In genomic region chr11:88955217-88955969, GRCm38 (mm10) we compare ENCODE assay signal across 8 mouse cellular contexts. TPM values are rescaled to one million over a fixed set of nuclear protein-coding genes. Genes with fewer than 3 reads are reported as not detected.
DNase-seq lines count a peak whose midpoint lies in the region; ATAC-seq lines count a peak whose summit lies in the region.

Scpep1 (minus strand) TSS chr11:88955465.

- H3K4me3 ChIP-seq in hindbrain, embryonic 15.5 days = peak within 1 kb of the TSS; percentile 57

- ATAC-seq in hindbrain, embryonic 15.5 days (ENCODE audit: low FRiP score, low read depth) = peak; percentile 98

- H3K27ac ChIP-seq in hindbrain, embryonic 15.5 days (replicated peaks) = peak within 1 kb of the TSS; percentile 67

- WGBS in hindbrain, embryonic 15.5 days = 5% methylated on average over 34 of the region's 34 CpGs

- peaks cover 13% of the 10 kb centered on the region for H3K4me1 ChIP-seq in hindbrain, embryonic 15.5 days (replicated peaks)

- H3K4me2 ChIP-seq in hindbrain, embryonic 15.5 days = peak within 1 kb of the TSS; percentile 61

- DNase-seq in T-cell, adult 2 months (ENCODE audit: low spot score) = peak; percentile 96
- DNase-seq in cerebellum, postnatal 36 days = peak; percentile 96 to 97
- peak; percentile 92 to 95 for DNase-seq in frontal cortex, postnatal 36 days (ENCODE audit: low spot score in 2 of 2)
- DNase-seq in left cerebral cortex, adult 11 months (ENCODE audit: low spot score) = peak; percentile 93
- DNase-seq in lung, postnatal 4 days = peak; percentile 97 to 98
- DNase-seq in retina, postnatal 7 days (ENCODE audit: low read depth, low spot score) = peak; percentile 92
- DNase-seq in urinary bladder, adult 2 months (ENCODE audit: low spot score) = peak; percentile 85

- no peaks in the 10 kb centered on the region for H3K27me3 ChIP-seq in hindbrain, embryonic 15.5 days

- no peaks in the 10 kb centered on the region for H3K9me3 ChIP-seq in hindbrain, embryonic 15.5 days

- H3K36me3 ChIP-seq in hindbrain, embryonic 15.5 days = no peaks in the 10 kb centered on the region

- H3K9ac ChIP-seq in hindbrain, embryonic 15.5 days = peak within 1 kb of the TSS; percentile 53

RNA-seq across cellular contexts. Expression of gene Scpep1, which starts in this region (rescaled TPM):
- 33.6 and 33.8 TPM in 2 replicates for polyA plus RNA-seq in hindbrain, embryonic 15.5 days (2015; fragmentation: Nextera tagmentation; extraction: Ambion mirVana)
- 94.2 and 94.3 TPM in 2 replicates for polyA plus RNA-seq in urinary bladder, adult 2 months (2012; rRNA removed)

Comparison
In these comparisons a context has a peak if more than half of its experiments do, and no peak if none do; other contexts are left out.
1. Peak in every context shown above with its lines: DNase-seq, ATAC-seq, H3K4me3 ChIP-seq and H3K27ac ChIP-seq.